Mouse (Mus musculus) myocyte (in vitro differentiated cells): ENCODE measurements around the gene 4930524B15Rik. TPM values are rescaled to one million over a fixed set of nuclear protein-coding genes. Genes with fewer than 3 reads are reported as not detected.
A peak's percentile ranks its signal among the peaks of the same experiment; 100 is the strongest.

ENCODE experiments used
- H3K27me3 ChIP-seq: one replicate; pipeline ENCODE4 v1.6.1; 2011; ENCODE audit not compliant: control insufficient read depth, insufficient read depth, insufficient read length
- H3K36me3 ChIP-seq: one replicate; pipeline ENCODE4 v1.6.1; 2011; ENCODE audit not compliant: control insufficient read depth, insufficient read depth
- H3K4me2 ChIP-seq: one replicate; pipeline ENCODE4 v1.6.1; 2011; ENCODE audit warnings: low read depth, control low read depth
- H3K4me3 ChIP-seq: one replicate; pipeline ENCODE4 v1.5.1; 2011; ENCODE audit warnings: mild to moderate bottlenecking, control low read depth, moderate library complexity
- H3K79me2 ChIP-seq: one replicate; pipeline ENCODE4 v1.6.1; 2011; ENCODE audit not compliant: control insufficient read depth, insufficient read depth
- H3ac ChIP-seq: one replicate; pipeline ENCODE4 v1.6.1; 2011; ENCODE audit not compliant: control insufficient read depth, insufficient read length
- CEBPB ChIP-seq: IDR thresholded peaks from 2 replicates; pipeline ENCODE4 v1.6.1; 2011; ENCODE audit warnings: mild to moderate bottlenecking, moderate library complexity; ENCODE audit not compliant: poor library complexity, insufficient read depth, severe bottlenecking
- E2F4 ChIP-seq: IDR thresholded peaks from one replicate; pipeline ENCODE4 v1.6.1; 2011; ENCODE audit warnings: mild to moderate bottlenecking, control low read depth, moderate library complexity; ENCODE audit not compliant: insufficient read depth
- MAX ChIP-seq: IDR thresholded peaks from one replicate; pipeline ENCODE4 v1.6.1; 2011; ENCODE audit warnings: low read depth, mild to moderate bottlenecking, control low read depth
- MYOD1 ChIP-seq, 3 experiments: IDR thresholded peaks; one replicate each; pipeline ENCODE4 v1.6.1; 2011; ENCODE audit warnings: control low read depth in 2 of 3, low read depth in 2 of 3, mild to moderate bottlenecking in 2 of 3, moderate library complexity in 1 of 3; ENCODE audit not compliant: insufficient read length in 2 of 3, control insufficient read depth in 1 of 3
- MYOG ChIP-seq, 3 experiments: IDR thresholded peaks; one replicate each; pipeline ENCODE4 v1.6.1; 2011; ENCODE audit warnings: control low read depth in 2 of 3, low read depth in 2 of 3, mild to moderate bottlenecking in 2 of 3; ENCODE audit not compliant: insufficient read length in 2 of 3, control insufficient read depth in 1 of 3, insufficient read depth in 1 of 3
- POLR2A ChIP-seq: IDR thresholded peaks from one replicate; pipeline ENCODE4 v1.6.1; 2011; ENCODE audit warnings: low read depth, mild to moderate bottlenecking, control low read depth, moderate library complexity; ENCODE audit not compliant: insufficient read length
- POLR2AphosphoS2 ChIP-seq: IDR thresholded peaks from one replicate; pipeline ENCODE4 v1.6.1; 2011; ENCODE audit warnings: low read depth, control low read depth; ENCODE audit not compliant: insufficient read length
- REST ChIP-seq: IDR thresholded peaks from one replicate; pipeline ENCODE4 v1.6.1; 2011; ENCODE audit warnings: mild to moderate bottlenecking, control low read depth, moderate library complexity; ENCODE audit not compliant: insufficient read depth, insufficient read length
- SRF ChIP-seq: IDR thresholded peaks from one replicate; pipeline ENCODE4 v1.6.1; 2011; ENCODE audit warnings: low read depth; ENCODE audit not compliant: control insufficient read depth, insufficient read length
- TCF12 ChIP-seq: IDR thresholded peaks from one replicate; pipeline ENCODE4 v1.6.1; 2011; ENCODE audit warnings: mild to moderate bottlenecking, control low read depth; ENCODE audit not compliant: poor library complexity, insufficient read depth, severe bottlenecking
- TCF3 ChIP-seq: IDR thresholded peaks from one replicate; pipeline ENCODE4 v1.6.1; 2011; ENCODE audit warnings: low read depth, control low read depth; ENCODE audit not compliant: insufficient read length
- USF1 ChIP-seq: IDR thresholded peaks from one replicate; pipeline ENCODE4 v1.6.1; 2011; ENCODE audit warnings: low read depth, mild to moderate bottlenecking, control low read depth, moderate library complexity
- polyA plus RNA-seq: library from polyadenylated mRNA; unstranded; fragments of >200 nt; fragmentation: generic; extraction: Trizol; gene quantifications from one replicate; pipeline ENCODE4 v1.2.1, GENCODE M21; 2012; ENCODE audit warnings: missing spikeins

4930524B15Rik gene
- polyA plus RNA-seq, 1 experiment: not detected

GRCm38 (mm10) chr11:31948462-31949330, 16.7 kb upstream of the 4930524B15Rik start:
- Histone ChIP-seq H3K36me3 (no peaks in the 10 kb centered on the region), H3K79me2 (no peaks in the 10 kb centered on the region), H3K27me3 (peaks cover 6% of the 10 kb centered on the region), H3K4me3 (no peak overlapping the region), H3ac (no peak overlapping the region), H3K4me2 (peak overlapping the region; percentile 75)
- TF ChIP-seq TCF12 (no peak), MYOG (IDR thresholded peaks at IDR 0.05; ENCODE audit: control insufficient read depth in 1 of 3, insufficient read depth in 1 of 3, insufficient read length in 2 of 3, low read depth in 2 of 3) (no peak), USF1 (no peak), POLR2AphosphoS2 (no peak), MYOD1 (IDR thresholded peaks at IDR 0.05; ENCODE audit: control insufficient read depth in 1 of 3, insufficient read length in 2 of 3, low read depth in 2 of 3) (no peak), POLR2A (no peak), CEBPB (no peak), E2F4 (no peak), SRF (no peak), MAX (no peak), TCF3 (no peak), REST (no peak)

GRCm38 (mm10) chr11:31949331-31949785, 16.0 kb upstream of the 4930524B15Rik start:
- H3ac ChIP-seq: no peak overlapping the region
- peak overlapping the region; percentile 75 for H3K4me2 ChIP-seq
- H3K4me3 ChIP-seq: no peak overlapping the region
- H3K36me3 ChIP-seq: no peaks in the 10 kb centered on the region
- no peaks in the 10 kb centered on the region for H3K79me2 ChIP-seq
- TF ChIP-seq TCF3: no peak
- TF ChIP-seq SRF: no peak
- no peak for TF ChIP-seq TCF12
- TF ChIP-seq REST: no peak
- TF ChIP-seq MAX: no peak
- no peak for TF ChIP-seq CEBPB
- TF ChIP-seq E2F4: no peak
- no peak for TF ChIP-seq USF1
- TF ChIP-seq MYOD1 (IDR thresholded peaks at IDR 0.05; ENCODE audit: control insufficient read depth in 1 of 3, insufficient read length in 2 of 3, low read depth in 2 of 3): no peak
- TF ChIP-seq MYOG (IDR thresholded peaks at IDR 0.05; ENCODE audit: control insufficient read depth in 1 of 3, insufficient read depth in 1 of 3, insufficient read length in 2 of 3, low read depth in 2 of 3): no peak
- TF ChIP-seq POLR2A: no peak
- no peak for TF ChIP-seq POLR2AphosphoS2
- peaks cover 6% of the 10 kb centered on the region for H3K27me3 ChIP-seq

- no peak overlapping the region for H3K4me2 ChIP-seq
- H3K4me3 ChIP-seq: no peak overlapping the region
- no peaks in the 10 kb centered on the region for H3K79me2 ChIP-seq
- TF ChIP-seq TCF12 (no peak), MYOD1 (IDR thresholded peaks at IDR 0.05; ENCODE audit: control insufficient read depth in 1 of 3, insufficient read length in 2 of 3, low read depth in 2 of 3) (no peak), POLR2AphosphoS2 (no peak), CEBPB (no peak), REST (no peak), POLR2A (no peak), E2F4 (no peak), SRF (no peak), USF1 (no peak), TCF3 (no peak), MYOG (IDR thresholded peaks at IDR 0.05; ENCODE audit: control insufficient read depth in 1 of 3, insufficient read depth in 1 of 3, insufficient read length in 2 of 3, low read depth in 2 of 3) (no peak), MAX (no peak)
- no peak overlapping the region for H3ac ChIP-seq
- no peaks in the 10 kb centered on the region for H3K36me3 ChIP-seq
- H3K27me3 ChIP-seq: no peaks in the 10 kb centered on the region
Measured at GRCm38 (mm10) chr11:31960071-31960470, 5.3 kb upstream of the 4930524B15Rik start.

- no peaks in the 10 kb centered on the region for H3K27me3 ChIP-seq
- TF ChIP-seq CEBPB: no peak
- TF ChIP-seq MYOG (IDR thresholded peaks at IDR 0.05; ENCODE audit: control insufficient read depth in 1 of 3, insufficient read depth in 1 of 3, insufficient read length in 2 of 3, low read depth in 2 of 3): no peak
- H3ac ChIP-seq: no peak overlapping the region
- H3K79me2 ChIP-seq: no peaks in the 10 kb centered on the region
- no peak overlapping the region for H3K4me3 ChIP-seq
- no peak overlapping the region for H3K4me2 ChIP-seq
- no peaks in the 10 kb centered on the region for H3K36me3 ChIP-seq
Measured at GRCm38 (mm10) chr11:31963993-31964392, 1.4 kb upstream of the 4930524B15Rik start.

- no peak overlapping the region for H3K4me2 ChIP-seq
- no peak overlapping the region for H3K4me3 ChIP-seq
- H3K27me3 ChIP-seq: no peaks in the 10 kb centered on the region
- H3ac ChIP-seq: no peak overlapping the region
- no peaks in the 10 kb centered on the region for H3K36me3 ChIP-seq
- TF ChIP-seq MYOD1 (IDR thresholded peaks at IDR 0.05; ENCODE audit: control insufficient read depth in 1 of 3, insufficient read length in 2 of 3, low read depth in 2 of 3): no peak
- no peak for TF ChIP-seq SRF
- TF ChIP-seq TCF3: no peak
- TF ChIP-seq MYOG (IDR thresholded peaks at IDR 0.05; ENCODE audit: control insufficient read depth in 1 of 3, insufficient read depth in 1 of 3, insufficient read length in 2 of 3, low read depth in 2 of 3): no peak
- TF ChIP-seq REST: no peak
- no peak for TF ChIP-seq POLR2A
- no peaks in the 10 kb centered on the region for H3K79me2 ChIP-seq
Measured at GRCm38 (mm10) chr11:31974132-31974531, 8.7 kb downstream of the 4930524B15Rik start.
